Mouse (Mus musculus) heart, embryonic 10.5 days (tissue): ENCODE measurements around the gene Vmn1r86. TPM values are rescaled to one million over a fixed set of nuclear protein-coding genes. Genes with fewer than 3 reads are reported as not detected.

Source experiments
- DNase-seq: peaks from one replicate; pipeline ENCODE4 v3.0.0-alpha.2; 2017; ENCODE audit warnings: low spot score
- H3K27ac ChIP-seq: fragments of 300-500 bp; sonication (generic); 2 replicates; pipeline ENCODE4 v1.5.1; 2016; ENCODE audit warnings: mild to moderate bottlenecking
- H3K27me3 ChIP-seq: fragments of 300-500 bp; sonication (generic); 2 replicates; pipeline ENCODE4 v1.6.1; 2016; ENCODE audit warnings: mild to moderate bottlenecking; ENCODE audit not compliant: poor library complexity, insufficient read depth, severe bottlenecking
- H3K36me3 ChIP-seq: fragments of 300-500 bp; sonication (generic); 2 replicates; pipeline ENCODE4 v1.6.1; 2016; ENCODE audit warnings: mild to moderate bottlenecking, moderate library complexity
- H3K4me1 ChIP-seq: fragments of 300-500 bp; sonication (generic); 2 replicates; pipeline ENCODE4 v1.6.1; 2016; ENCODE audit warnings: mild to moderate bottlenecking
- H3K4me3 ChIP-seq: fragments of 300-500 bp; sonication (generic); 2 replicates; pipeline ENCODE4 v1.5.1; 2016; ENCODE audit warnings: mild to moderate bottlenecking, moderate library complexity
- H3K9me3 ChIP-seq: fragments of 300-500 bp; sonication (generic); 2 replicates; pipeline ENCODE4 v1.6.1; 2016; ENCODE audit warnings: mild to moderate bottlenecking, moderate library complexity
- WGBS: fragments of 180-500 bp; shearing (Covaris S2); methylation state at CpG from one replicate; pipeline ENCODE4 v1.1.7; 2016; 5-methylcytosine and 5-hydroxymethylcytosine counted together
- polyA plus RNA-seq: library from polyadenylated mRNA; unstranded; fragments of >200 nt; fragmentation: Nextera tagmentation; extraction: Ambion mirVana; gene quantifications from 2 replicates; pipeline ENCODE4 v1.2.1, GENCODE M21; 2016

Gene Vmn1r86
- polyA plus RNA-seq, 1 experiment from 2014 or later, result not detected

DNA sequence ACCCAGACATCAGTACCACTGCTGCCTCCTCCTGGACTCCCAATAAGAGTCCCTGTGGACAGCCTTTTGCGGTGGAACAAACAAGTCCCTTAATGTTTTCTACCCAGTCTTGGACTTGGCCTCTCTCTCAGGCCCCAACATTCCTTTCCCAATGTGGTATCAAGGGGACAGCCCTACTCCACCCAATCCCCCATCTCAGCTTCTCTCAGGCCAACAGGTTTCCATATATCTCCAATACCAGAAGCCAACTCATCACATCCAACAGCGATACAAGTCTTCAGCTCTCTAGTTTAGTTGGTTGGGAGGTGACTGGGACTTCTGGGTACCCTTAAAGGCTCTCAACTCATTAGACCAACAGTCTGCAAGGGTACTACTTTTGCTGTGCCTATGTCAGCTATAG is 66.2 kb downstream of the Vmn1r86 start:
- H3K4me3 ChIP-seq, result peak overlapping the region; percentile 78
- H3K4me1 ChIP-seq, result no peaks in the 10 kb centered on the region
- no peaks in the 10 kb centered on the region for H3K9me3 ChIP-seq
- H3K27ac ChIP-seq, result peak overlapping the region; percentile 92; the same call in 1 of the 2 replicates
- H3K27me3 ChIP-seq, result no peaks in the 10 kb centered on the region
- no peaks in the 10 kb centered on the region for H3K36me3 ChIP-seq
- 90% methylated on average over 2 of the region's 2 CpGs for WGBS
- DNase-seq, result no peak

DNA sequence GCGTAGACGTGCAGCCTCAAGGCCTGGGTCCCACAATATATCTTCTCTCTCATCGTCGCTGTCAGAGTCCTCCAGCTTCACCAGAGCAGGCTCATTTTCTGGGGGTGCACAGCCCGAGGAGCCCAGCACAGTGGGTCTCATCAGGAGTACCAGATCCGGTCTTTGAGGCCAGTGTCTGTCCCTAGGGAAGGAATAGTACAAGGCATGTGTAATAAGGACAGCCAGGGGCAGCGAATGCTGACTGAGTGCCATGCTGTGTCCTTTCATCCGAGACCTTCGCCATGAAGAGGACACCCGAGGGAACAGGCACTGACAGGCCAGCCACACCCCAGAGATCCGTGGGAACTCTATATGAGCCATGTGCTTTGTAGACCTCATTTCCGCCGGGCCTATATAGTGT is 66.7 kb downstream of the Vmn1r86 start:
- DNase-seq, result no peak
- H3K4me1 ChIP-seq, result no peaks in the 10 kb centered on the region
- no peaks in the 10 kb centered on the region for H3K9me3 ChIP-seq
- H3K27ac ChIP-seq, result no peak overlapping the region
- no peaks in the 10 kb centered on the region for H3K36me3 ChIP-seq
- H3K27me3 ChIP-seq, result no peaks in the 10 kb centered on the region
- H3K4me3 ChIP-seq, result no peak overlapping the region
- 85% methylated on average over 13 of the region's 13 CpGs for WGBS

Other genes starting within 250 kb of the Vmn1r86 start
- gene Zfp128, start 238.7 kb downstream of the Vmn1r86 start, polyA plus RNA-seq, result 3.1 TPM in 2 replicates
- gene Zscan22, start 222.1 kb downstream of the Vmn1r86 start, polyA plus RNA-seq, result 12.9 and 14.8 TPM in 2 replicates
- 662 and 793 TPM in 2 replicates for gene Rps5, start 197.6 kb downstream of the Vmn1r86 start, polyA plus RNA-seq
- gene Rnf225, start 192.5 kb downstream of the Vmn1r86 start, polyA plus RNA-seq, result 1.1 TPM in 2 replicates
- 7.8 and 8.4 TPM in 2 replicates for gene Zfp324, start 154.1 kb downstream of the Vmn1r86 start, polyA plus RNA-seq
- 8.2 and 8.4 TPM in 2 replicates for gene Zfp446, start 142.1 kb downstream of the Vmn1r86 start, polyA plus RNA-seq
- not detected in 2 replicates for gene Slc27a5, start 121.7 kb downstream of the Vmn1r86 start, polyA plus RNA-seq
- gene Trim28, start 120.8 kb downstream of the Vmn1r86 start, polyA plus RNA-seq, result 219 and 367 TPM in 2 replicates
- 18.2 and 20.8 TPM in 2 replicates for gene Zbtb45, start 109.9 kb downstream of the Vmn1r86 start, polyA plus RNA-seq
- 129 and 142 TPM in 2 replicates for gene Chmp2a, start 85.1 kb downstream of the Vmn1r86 start, polyA plus RNA-seq
- 159 and 189 TPM in 2 replicates for gene Ube2m, start 81.6 kb downstream of the Vmn1r86 start, polyA plus RNA-seq
- 2.2 and 3.1 TPM in 2 replicates for gene Mzf1, start 65.2 kb downstream of the Vmn1r86 start, polyA plus RNA-seq
- not detected in 2 replicates for gene Vmn1r85, start 24.7 kb downstream of the Vmn1r86 start, polyA plus RNA-seq
- not detected in 2 replicates for gene Vmn1r87, start 20.2 kb upstream of the Vmn1r86 start, polyA plus RNA-seq
- gene Vmn1r88, start 39.7 kb upstream of the Vmn1r86 start, polyA plus RNA-seq, result not detected in 2 replicates
- not detected in 2 replicates for gene Vmn1r89, start 93.1 kb upstream of the Vmn1r86 start, polyA plus RNA-seq
- 85.1 and 105 TPM in 2 replicates for gene Lig1, start 157.4 kb upstream of the Vmn1r86 start, polyA plus RNA-seq
- gene Zswim9, start 158.8 kb upstream of the Vmn1r86 start, polyA plus RNA-seq, result 7.6 and 7.9 TPM in 2 replicates
- 0.75 and 1.3 TPM in 2 replicates for gene Pla2g4c, start 204.7 kb upstream of the Vmn1r86 start, polyA plus RNA-seq